Comparison of ENCODE assay signal across 19 mouse cellular contexts in genomic region chr11:115128483-115128882, GRCm38 (mm10). TPM values are rescaled to one million over a fixed set of nuclear protein-coding genes. Genes with fewer than 3 reads are reported as not detected.
A peak's percentile ranks its signal among the peaks of the same experiment; 100 is the strongest.
DNase-seq lines count a peak whose midpoint lies in the region; ATAC-seq lines count a peak whose summit lies in the region.
"Had no signal": no experiment of that assay in that cellular context is flagged by ENCODE, and none has a peak within 500 bp of the region (broad histone marks: within the 10 kb centered on the region; RNA-seq: fewer than 3 reads in every experiment).

No protein-coding gene starts in this region.

- ATAC-seq in inflammation-experienced regulatory T-cells, adult 6 months, result peak; percentile 80
- ATAC-seq: forebrain, embryonic 16.5 days; intestine, postnatal 0 days had no signal

- peak; percentile 63 for DNase-seq in CD4-positive, CD25-positive, alpha-beta regulatory T cell, adult 2 months (ENCODE audit: low read depth, low spot score)
- DNase-seq in T-cell, adult 2 months (ENCODE audit: low spot score), result peak; percentile 11
- peak; percentile 60 to 79 for DNase-seq in natural killer cell, adult 2 months (ENCODE audit: low spot score in 2 of 2)
- DNase-seq in gastrocnemius, postnatal 4 days (ENCODE audit: low spot score in 2 of 2), result no peak
- DNase-seq in testis, postnatal 10 days (ENCODE audit: low spot score), result no peak
- DNase-seq in cerebellum, adult 9-10 months, result no peak
- DNase-seq: adrenal gland, adult 2 months; adrenal gland, postnatal 36 days; cerebellum, adult 11 months; cerebellum, adult 8-10 months; cerebellum, postnatal 25 days; gastrocnemius, postnatal 14 days; heart, adult 11 months; heart, postnatal 36 days; kidney, adult 8-10 months had no signal

RNA-seq across cellular contexts. Expression of gene Cd300lf, which starts 5.3 kb away (rescaled TPM):
- polyA plus RNA-seq in inflammation-experienced regulatory T-cells, adult 6 months (2017; shearing (Covaris generic)), result 1 to 10 TPM; 1.4 to 1.6 (median 1.5) TPM
- under 1 TPM; 0.49 TPM for total RNA-seq in gastrocnemius, postnatal 4 days (2021)
- total RNA-seq: gastrocnemius, postnatal 14 days had no signal
- polyA plus RNA-seq: forebrain, embryonic 11.5 days had no signal

RNA-seq across cellular contexts. Expression of gene Slc9a3r1, which starts 34.7 kb away (rescaled TPM):
- 100 to 1,000 TPM; 137 to 172 (median 165) TPM for polyA plus RNA-seq in inflammation-experienced regulatory T-cells, adult 6 months (2017; shearing (Covaris generic))
- 10 to 100 TPM; 10.9 to 12.4 TPM for total RNA-seq in gastrocnemius, postnatal 4 days (2021)

RNA-seq across cellular contexts. Expression of gene Rab37, which starts 37.3 kb away (rescaled TPM):
- polyA plus RNA-seq in inflammation-experienced regulatory T-cells, adult 6 months (2017; shearing (Covaris generic)), result 100 to 1,000 TPM; 106 to 231 (median 206) TPM
- total RNA-seq in gastrocnemius, postnatal 4 days (2021), result 1 to 10 TPM; 1.0 to 1.3 TPM

RNA-seq across cellular contexts. Expression of gene Tmem104, which starts 58.8 kb away (rescaled TPM):
- 10 to 100 TPM in 1 of 3 experiments, 1 to 10 TPM in 2; 9.2 to 10.6 (median 9.8) TPM for polyA plus RNA-seq in inflammation-experienced regulatory T-cells, adult 6 months (2017; shearing (Covaris generic))
- 1 to 10 TPM; 8.5 to 9.8 TPM for total RNA-seq in gastrocnemius, postnatal 4 days (2021)

RNA-seq across cellular contexts. Expression of gene Nat9, which starts 59.2 kb away (rescaled TPM):
- polyA plus RNA-seq in inflammation-experienced regulatory T-cells, adult 6 months (2017; shearing (Covaris generic)), result 10 to 100 TPM; 14.2 to 21.0 (median 15.1) TPM
- 10 to 100 TPM; 16.4 to 17.9 TPM for total RNA-seq in gastrocnemius, postnatal 4 days (2021)

Comparison
In these comparisons a context has a peak if more than half of its experiments do, and no peak if none do; other contexts are left out.
1. DNase-seq: peak in CD4-positive, CD25-positive, alpha-beta regulatory T cell, adult 2 months (single experiment), T-cell, adult 2 months (single experiment) and natural killer cell, adult 2 months (2 of 2); none in gastrocnemius, postnatal 4 days (0 of 2), testis, postnatal 10 days (single experiment) and cerebellum, adult 9-10 months (single experiment).